Mouse (Mus musculus) forebrain, embryonic 11.5 days (tissue): ENCODE data around the gene Eda2r. TPM values are rescaled to one million over a fixed set of nuclear protein-coding genes. Genes with fewer than 3 reads are reported as not detected.

ENCODE experiments used
- ATAC-seq: fragments of 200-750 bp; cut with Nextera tagmentation; replicated peaks from 2 replicates; pipeline ENCODE4 v1.8.0; 2017; ENCODE audit warnings: moderate TSS enrichment; ENCODE audit not compliant: low FRiP score
- DNase-seq: peaks from one replicate; pipeline ENCODE4 v3.0.0-alpha.2; 2017; ENCODE audit warnings: low spot score
- H3K27ac ChIP-seq: fragments of 300-500 bp; sonication (generic); 2 replicates; pipeline ENCODE4 v1.5.1; 2014; ENCODE audit warnings: low read depth, low read length
- H3K27me3 ChIP-seq: fragments of 300-500 bp; sonication (generic); 2 replicates; pipeline ENCODE4 v1.6.1; 2014; ENCODE audit warnings: mild to moderate bottlenecking, low read length, mixed read lengths; ENCODE audit not compliant: control insufficient read depth, insufficient read depth
- H3K36me3 ChIP-seq: fragments of 300-500 bp; sonication (generic); 2 replicates; pipeline ENCODE4 v1.6.1; 2014; ENCODE audit warnings: mild to moderate bottlenecking, low read length, moderate library complexity, mixed read lengths; ENCODE audit not compliant: control insufficient read depth, insufficient read depth
- H3K4me1 ChIP-seq: fragments of 300-500 bp; sonication (generic); replicated peaks from 2 replicates; pipeline ENCODE4 v1.6.1; 2014; ENCODE audit warnings: low read length, mixed read lengths; ENCODE audit not compliant: control insufficient read depth, insufficient read depth
- H3K4me2 ChIP-seq: fragments of 300-500 bp; sonication (generic); 2 replicates; pipeline ENCODE4 v1.6.1; 2014; ENCODE audit warnings: low read depth, mild to moderate bottlenecking, low read length, moderate library complexity, mixed read lengths; ENCODE audit not compliant: severe bottlenecking
- H3K4me3 ChIP-seq: fragments of 300-500 bp; sonication (generic); 2 replicates; pipeline ENCODE4 v1.5.1; 2014; ENCODE audit warnings: low read depth, low read length
- H3K9ac ChIP-seq: fragments of 300-500 bp; sonication (generic); 2 replicates; pipeline ENCODE4 v1.6.1; 2014; ENCODE audit warnings: low read length
- H3K9me3 ChIP-seq: fragments of 300-500 bp; sonication (generic); 2 replicates; pipeline ENCODE4 v1.6.1; 2016; ENCODE audit warnings: low read length, mixed read lengths; ENCODE audit not compliant: control insufficient read depth
- WGBS: fragments of 180-500 bp; shearing (Covaris S2); extraction: QIAGEN DNeasy Blood & Tissue Kit; methylation state at CpG from one replicate; pipeline ENCODE4 v1.1.7; 2014; 5-methylcytosine and 5-hydroxymethylcytosine counted together
- polyA plus RNA-seq: library from polyadenylated mRNA; unstranded; fragments of >200 nt; fragmentation: Nextera tagmentation; extraction: Ambion mirVana; gene quantifications from 2 replicates; pipeline ENCODE4 v1.2.1, GENCODE M21; 2014

The Eda2r gene
- polyA plus RNA-seq, result 0.96 and 1.1 TPM in 2 replicates

- no peaks in the 10 kb centered on the region for H3K27me3 ChIP-seq
- H3K9ac ChIP-seq, result no peak within 1 kb of the TSS
- peak; percentile 98 for ATAC-seq
- H3K4me3 ChIP-seq, result peak within 1 kb of the TSS; percentile 18; the same call in 1 of the 2 replicates
- peak; percentile 49 for DNase-seq
- WGBS, result 16% methylated on average over 8 of the region's 8 CpGs
- H3K4me2 ChIP-seq, result peak within 1 kb of the TSS; percentile 45; the same call in 1 of the 2 replicates
- no peaks in the 10 kb centered on the region for H3K9me3 ChIP-seq
- no peak within 1 kb of the TSS for H3K27ac ChIP-seq
- H3K36me3 ChIP-seq, result no peaks in the 10 kb centered on the region
- no peaks in the 10 kb centered on the region for H3K4me1 ChIP-seq
Measured at GRCm38 (mm10) chrX:97377065-97377421, at the start of gene Eda2r. Eda2r (minus strand) TSS chrX:97377216.

GRCm38 (mm10) chrX:97397872-97398271, 20.9 kb upstream of the Eda2r start:
- ATAC-seq (no peak), DNase-seq (no peak)
- Histone ChIP-seq H3K9ac (no peak overlapping the region), H3K4me3 (no peak overlapping the region), H3K9me3 (no peaks in the 10 kb centered on the region), H3K27me3 (no peaks in the 10 kb centered on the region), H3K27ac (no peak overlapping the region), H3K4me2 (no peak overlapping the region), H3K4me1 (no peaks in the 10 kb centered on the region), H3K36me3 (no peaks in the 10 kb centered on the region)
- 82% methylated on average over 2 of the region's 2 CpGs for WGBS

- Histone ChIP-seq H3K27ac (no peak overlapping the region), H3K9me3 (no peaks in the 10 kb centered on the region), H3K9ac (no peak overlapping the region), H3K27me3 (no peaks in the 10 kb centered on the region), H3K4me1 (no peaks in the 10 kb centered on the region), H3K36me3 (no peaks in the 10 kb centered on the region), H3K4me3 (no peak overlapping the region), H3K4me2 (no peak overlapping the region)
- ATAC-seq (no peak), DNase-seq (no peak)
- WGBS, result 61% methylated on average over 1 of the region's 1 CpGs
Measured at GRCm38 (mm10) chrX:97378076-97378475, 1.1 kb upstream of the Eda2r start.

- DNase-seq (peak; percentile 48), ATAC-seq (peak; percentile 84)
- Histone ChIP-seq H3K4me3 (peak overlapping the region; percentile 18; the same call in 1 of the 2 replicates), H3K27me3 (no peaks in the 10 kb centered on the region), H3K9me3 (no peaks in the 10 kb centered on the region), H3K4me2 (peak overlapping the region; percentile 45; the same call in 1 of the 2 replicates), H3K27ac (no peak overlapping the region), H3K4me1 (no peaks in the 10 kb centered on the region), H3K9ac (no peak overlapping the region), H3K36me3 (no peaks in the 10 kb centered on the region)
- 19% methylated on average over 15 of the region's 15 CpGs for WGBS
Measured at GRCm38 (mm10) chrX:97376321-97377064, 523 bp downstream of the Eda2r start.

- WGBS, result 60% methylated on average over 2 of the region's 2 CpGs
- DNase-seq (no peak), ATAC-seq (no peak)
- Histone ChIP-seq H3K4me1 (no peaks in the 10 kb centered on the region), H3K4me3 (no peak overlapping the region), H3K9ac (no peak overlapping the region), H3K36me3 (no peaks in the 10 kb centered on the region), H3K27me3 (no peaks in the 10 kb centered on the region), H3K9me3 (no peaks in the 10 kb centered on the region), H3K27ac (no peak overlapping the region), H3K4me2 (no peak overlapping the region)
Measured at GRCm38 (mm10) chrX:97372826-97373225, 4.2 kb downstream of the Eda2r start.

GRCm38 (mm10) chrX:97369206-97369605, 7.8 kb downstream of the Eda2r start:
- ATAC-seq (no peak), DNase-seq (no peak)
- 77% methylated on average over 1 of the region's 1 CpGs for WGBS
- Histone ChIP-seq H3K4me1 (no peaks in the 10 kb centered on the region), H3K27me3 (no peaks in the 10 kb centered on the region), H3K36me3 (no peaks in the 10 kb centered on the region), H3K27ac (no peak overlapping the region), H3K9ac (no peak overlapping the region), H3K4me2 (no peak overlapping the region), H3K4me3 (no peak overlapping the region), H3K9me3 (no peaks in the 10 kb centered on the region)

GRCm38 (mm10) chrX:97368741-97369140, 8.3 kb downstream of the Eda2r start:
- WGBS, result 81% methylated on average over 2 of the region's 2 CpGs
- no peak for DNase-seq
- no peak overlapping the region for H3K4me2 ChIP-seq
- no peaks in the 10 kb centered on the region for H3K27me3 ChIP-seq
- no peak overlapping the region for H3K27ac ChIP-seq
- no peaks in the 10 kb centered on the region for H3K9me3 ChIP-seq
- no peaks in the 10 kb centered on the region for H3K4me1 ChIP-seq
- ATAC-seq, result no peak
- no peaks in the 10 kb centered on the region for H3K36me3 ChIP-seq
- no peak overlapping the region for H3K9ac ChIP-seq
- H3K4me3 ChIP-seq, result no peak overlapping the region

GRCm38 (mm10) chrX:97360919-97361318, 16.1 kb downstream of the Eda2r start:
- H3K27me3 ChIP-seq, result no peaks in the 10 kb centered on the region
- no peaks in the 10 kb centered on the region for H3K9me3 ChIP-seq
- WGBS, result 46% methylated on average over 2 of the region's 2 CpGs
- H3K4me3 ChIP-seq, result no peak overlapping the region
- ATAC-seq (0 out of 2 replicates have a peak, but pooled peaks have one; percentile 42), DNase-seq (no peak)
- no peak overlapping the region for H3K4me2 ChIP-seq
- no peak overlapping the region for H3K9ac ChIP-seq
- H3K27ac ChIP-seq, result no peak overlapping the region
- no peaks in the 10 kb centered on the region for H3K4me1 ChIP-seq
- no peaks in the 10 kb centered on the region for H3K36me3 ChIP-seq

- Histone ChIP-seq H3K4me3 (no peak overlapping the region), H3K9me3 (no peaks in the 10 kb centered on the region), H3K4me1 (no peaks in the 10 kb centered on the region), H3K36me3 (no peaks in the 10 kb centered on the region), H3K27me3 (no peaks in the 10 kb centered on the region), H3K27ac (no peak overlapping the region), H3K4me2 (no peak overlapping the region), H3K9ac (no peak overlapping the region)
- DNase-seq (no peak), ATAC-seq (no peak)
Measured at GRCm38 (mm10) chrX:97327891-97328290, 49.1 kb downstream of the Eda2r start.
